Mouse (Mus musculus): ENCODE data around the gene Gm20696. TPM values are rescaled to one million over a fixed set of nuclear protein-coding genes. Genes with fewer than 3 reads are reported as not detected.
A peak's percentile ranks its signal among the peaks of the same experiment; 100 is the strongest.

Gene Gm20696
- polyA plus RNA-seq, 1 experiment from 2014 or later, result 3.4 TPM

- no peak overlapping the region for H3K27ac ChIP-seq (replicated peaks)
- no peak overlapping the region for H3K9ac ChIP-seq
- no peak for ATAC-seq (ENCODE audit: low FRiP score, low read depth)
- H3K4me3 ChIP-seq, result no peak overlapping the region
- H3K4me2 ChIP-seq, result no peak overlapping the region
- H3K36me3 ChIP-seq, result no peaks in the 10 kb centered on the region
- 83% methylated on average over 2 of the region's 2 CpGs for WGBS
- H3K9me3 ChIP-seq, result no peaks in the 10 kb centered on the region
- peaks cover 4% of the 10 kb centered on the region; the same call in 1 of the 2 replicates for H3K4me1 ChIP-seq (replicated peaks)
- no peaks in the 10 kb centered on the region for H3K27me3 ChIP-seq
Measured at GRCm38 (mm10) chr6:99385059-99385604, 281.5 kb downstream of the Gm20696 start.

DNA sequence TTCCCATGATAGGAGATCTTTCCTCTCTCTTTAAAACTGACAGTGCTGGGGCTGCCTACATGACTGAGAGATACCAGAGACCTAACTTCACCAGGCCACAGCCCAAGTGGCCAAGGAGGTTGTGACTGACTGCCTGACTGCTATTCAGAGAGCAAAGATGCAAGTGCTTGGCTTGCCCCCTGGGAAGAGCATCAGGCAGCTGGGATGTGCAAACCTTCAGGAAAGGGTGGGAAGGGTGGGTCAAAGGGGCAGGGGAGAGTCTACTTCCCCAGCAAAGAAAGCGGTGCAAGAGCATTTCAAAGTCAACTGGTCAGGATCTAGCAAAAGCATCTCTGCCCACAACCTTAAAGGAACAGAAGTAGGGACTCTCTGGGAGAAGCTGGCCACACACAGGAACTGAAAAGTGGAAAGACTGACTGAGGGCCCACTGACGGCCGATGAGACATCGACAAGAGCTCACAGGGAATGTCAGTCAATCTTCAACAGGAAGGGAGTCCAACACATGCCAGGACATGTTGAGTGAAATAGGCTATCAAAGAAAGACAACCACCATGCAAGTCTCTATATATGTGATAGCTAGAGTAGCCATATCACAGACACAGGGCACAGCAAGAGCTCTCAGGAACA lies 282.6 kb downstream of the Gm20696 start:
- no peak for ATAC-seq (ENCODE audit: low FRiP score, low read depth)
- no peak overlapping the region for H3K4me2 ChIP-seq
- WGBS, result 86% methylated on average over 4 of the region's 4 CpGs
- no peak overlapping the region for H3K27ac ChIP-seq (replicated peaks)
- no peak overlapping the region for H3K4me3 ChIP-seq
- H3K27me3 ChIP-seq, result no peaks in the 10 kb centered on the region
- no peak overlapping the region for H3K9ac ChIP-seq
- H3K9me3 ChIP-seq, result no peaks in the 10 kb centered on the region
- no peaks in the 10 kb centered on the region for H3K36me3 ChIP-seq
- peaks cover 4% of the 10 kb centered on the region; the same call in 1 of the 2 replicates for H3K4me1 ChIP-seq (replicated peaks)

- H3K36me3 ChIP-seq, result no peaks in the 10 kb centered on the region
- no peak overlapping the region for H3K4me3 ChIP-seq
- no peak for ATAC-seq (ENCODE audit: low FRiP score, low read depth)
- H3K9me3 ChIP-seq, result no peaks in the 10 kb centered on the region
- WGBS, result 94% methylated on average over 5 of the region's 5 CpGs
- H3K9ac ChIP-seq, result no peak overlapping the region
- no peak overlapping the region for H3K27ac ChIP-seq (replicated peaks)
- peaks cover 29% of the 10 kb centered on the region for H3K4me1 ChIP-seq (replicated peaks)
- no peaks in the 10 kb centered on the region for H3K27me3 ChIP-seq
- H3K4me2 ChIP-seq, result no peak overlapping the region
Measured at GRCm38 (mm10) chr6:99380146-99380545, 286.5 kb downstream of the Gm20696 start.

DNA sequence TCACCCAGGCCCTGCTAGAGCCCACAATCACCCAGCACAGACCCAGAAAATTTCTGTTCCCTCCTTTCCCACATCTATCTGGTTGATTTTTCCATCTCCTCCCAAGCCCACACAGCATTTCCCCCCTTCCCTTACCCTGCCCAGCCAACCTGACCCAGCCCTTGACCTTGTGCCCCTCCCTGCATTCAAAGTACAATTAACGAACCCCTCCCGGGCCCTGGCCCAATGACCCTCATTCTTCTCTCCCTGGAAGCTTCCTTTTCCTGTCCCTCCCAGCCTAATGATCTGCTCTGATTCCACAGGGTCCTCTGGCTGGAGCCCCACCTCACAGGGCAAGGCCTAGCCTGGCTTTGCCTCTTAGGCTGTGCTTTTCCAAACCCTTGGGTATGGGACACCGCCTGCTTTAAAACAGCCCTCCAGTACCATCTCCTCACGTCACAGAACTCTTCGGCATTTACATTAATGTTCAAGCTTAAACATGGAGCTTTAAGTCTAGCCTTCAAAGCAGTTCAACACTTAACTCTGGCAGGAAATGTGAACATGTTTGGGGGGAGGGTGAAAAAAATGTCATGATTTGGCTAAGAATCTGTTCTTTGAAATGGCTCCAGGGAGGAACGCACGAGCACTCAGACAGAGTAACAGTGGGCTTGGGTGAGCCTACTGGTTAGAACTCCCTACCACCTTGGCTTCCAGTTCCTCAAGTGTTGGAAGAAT lies 287.4 kb downstream of the Gm20696 start:
- Histone ChIP-seq H3K4me3 (no peak overlapping the region), H3K4me2 (no peak overlapping the region), H3K27me3 (no peaks in the 10 kb centered on the region), H3K9me3 (no peaks in the 10 kb centered on the region), H3K36me3 (no peaks in the 10 kb centered on the region), H3K4me1 (replicated peaks) (peaks cover 30% of the 10 kb centered on the region), H3K27ac (replicated peaks) (no peak overlapping the region), H3K9ac (no peak overlapping the region)
- 75% methylated on average over 7 of the region's 7 CpGs for WGBS
- ATAC-seq (ENCODE audit: low FRiP score, low read depth), result no peak

GRCm38 (mm10) chr6:99377716-99378115 lies 288.9 kb downstream of the Gm20696 start:
- Histone ChIP-seq H3K9me3 (no peaks in the 10 kb centered on the region), H3K4me1 (replicated peaks) (peaks cover 26% of the 10 kb centered on the region), H3K4me2 (no peak overlapping the region), H3K36me3 (no peaks in the 10 kb centered on the region), H3K9ac (no peak overlapping the region), H3K4me3 (no peak overlapping the region), H3K27ac (replicated peaks) (no peak overlapping the region), H3K27me3 (no peaks in the 10 kb centered on the region)
- no peak for ATAC-seq (ENCODE audit: low FRiP score, low read depth)
- 58% methylated on average over 4 of the region's 4 CpGs for WGBS

DNA sequence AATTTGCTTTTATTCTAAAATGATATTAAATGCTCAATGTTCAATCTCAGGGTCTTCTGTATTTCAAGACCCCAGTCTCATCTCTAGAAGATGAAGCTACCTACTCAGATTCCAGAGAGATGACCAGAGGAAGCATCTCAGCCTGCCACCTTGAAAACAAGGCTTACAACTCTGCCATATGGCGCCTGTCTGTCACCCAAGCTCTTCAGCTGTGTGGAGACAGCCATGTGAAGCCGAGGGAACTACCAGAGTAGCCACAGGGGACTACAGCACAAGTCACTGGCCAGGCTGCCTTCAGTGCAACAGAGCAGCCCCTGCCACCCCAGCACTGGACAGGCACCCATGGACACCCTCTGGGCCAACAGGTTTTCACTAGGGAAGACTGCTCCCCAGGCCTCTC lies 289.5 kb downstream of the Gm20696 start:
- 71% methylated on average over 2 of the region's 2 CpGs for WGBS
- Histone ChIP-seq H3K27me3 (no peaks in the 10 kb centered on the region), H3K9ac (no peak overlapping the region), H3K4me3 (no peak overlapping the region), H3K27ac (replicated peaks) (no peak overlapping the region), H3K36me3 (no peaks in the 10 kb centered on the region), H3K4me2 (no peak overlapping the region), H3K4me1 (replicated peaks) (peaks cover 26% of the 10 kb centered on the region), H3K9me3 (no peaks in the 10 kb centered on the region)
- ATAC-seq (ENCODE audit: low FRiP score, low read depth), result no peak

- ATAC-seq (ENCODE audit: low FRiP score, low read depth), result no peak
- 83% methylated on average over 8 of the region's 8 CpGs for WGBS
- peaks cover 26% of the 10 kb centered on the region for H3K4me1 ChIP-seq (replicated peaks)
- no peaks in the 10 kb centered on the region for H3K36me3 ChIP-seq
- H3K4me3 ChIP-seq, result no peak overlapping the region
- no peak overlapping the region for H3K9ac ChIP-seq
- H3K4me2 ChIP-seq, result no peak overlapping the region
- peak overlapping the region; percentile 23; the same call in 1 of the 2 replicates for H3K27ac ChIP-seq (replicated peaks)
- H3K9me3 ChIP-seq, result no peaks in the 10 kb centered on the region
- no peaks in the 10 kb centered on the region for H3K27me3 ChIP-seq
Measured at GRCm38 (mm10) chr6:99376721-99377120, 289.9 kb downstream of the Gm20696 start.

- H3K4me3 ChIP-seq, result no peak overlapping the region
- no peak for ATAC-seq (ENCODE audit: low FRiP score, low read depth)
- H3K9ac ChIP-seq, result no peak overlapping the region
- no peak overlapping the region for H3K4me2 ChIP-seq
- no peaks in the 10 kb centered on the region for H3K27me3 ChIP-seq
- H3K36me3 ChIP-seq, result no peaks in the 10 kb centered on the region
- 51% methylated on average over 6 of the region's 6 CpGs for WGBS
- peaks cover 26% of the 10 kb centered on the region for H3K4me1 ChIP-seq (replicated peaks)
- no peaks in the 10 kb centered on the region for H3K9me3 ChIP-seq
- no peak overlapping the region for H3K27ac ChIP-seq (replicated peaks)
Measured at GRCm38 (mm10) chr6:99375865-99376264, 290.7 kb downstream of the Gm20696 start.

DNA sequence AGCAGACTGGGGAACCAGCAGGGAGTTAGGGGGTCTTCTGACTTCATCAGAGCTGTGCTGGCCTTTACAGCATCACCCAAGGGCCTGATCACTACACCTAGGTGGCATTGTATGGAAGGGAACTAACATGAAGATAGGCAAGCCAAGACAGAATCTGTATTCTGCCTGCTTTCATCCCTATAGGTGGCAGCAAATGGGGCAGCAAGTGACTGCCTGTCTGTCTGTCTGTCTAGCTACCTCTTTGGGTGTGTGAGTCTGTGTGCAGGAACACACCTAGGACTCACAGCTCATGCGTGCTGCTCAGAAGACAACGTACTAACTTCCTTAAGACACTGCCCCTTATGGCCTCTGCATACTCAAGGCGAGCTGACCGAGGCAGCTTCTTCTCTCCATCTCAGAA lies 291.2 kb downstream of the Gm20696 start:
- WGBS, result 84% methylated on average over 4 of the region's 4 CpGs
- no peak overlapping the region for H3K4me3 ChIP-seq
- H3K36me3 ChIP-seq, result no peaks in the 10 kb centered on the region
- no peaks in the 10 kb centered on the region for H3K27me3 ChIP-seq
- no peaks in the 10 kb centered on the region for H3K9me3 ChIP-seq
- H3K27ac ChIP-seq (replicated peaks), result no peak overlapping the region
- H3K9ac ChIP-seq, result no peak overlapping the region
- H3K4me1 ChIP-seq (replicated peaks), result peaks cover 26% of the 10 kb centered on the region
- no peak for ATAC-seq (ENCODE audit: low FRiP score, low read depth)
- no peak overlapping the region for H3K4me2 ChIP-seq

- H3K9ac ChIP-seq, result no peak overlapping the region
- no peaks in the 10 kb centered on the region for H3K27me3 ChIP-seq
- WGBS, result 62% methylated on average over 19 of the region's 19 CpGs
- no peak for ATAC-seq (ENCODE audit: low FRiP score, low read depth)
- no peaks in the 10 kb centered on the region for H3K9me3 ChIP-seq
- H3K27ac ChIP-seq (replicated peaks), result no peak overlapping the region
- peaks cover 26% of the 10 kb centered on the region for H3K4me1 ChIP-seq (replicated peaks)
- H3K4me2 ChIP-seq, result no peak overlapping the region
- H3K36me3 ChIP-seq, result no peaks in the 10 kb centered on the region
- no peak overlapping the region for H3K4me3 ChIP-seq
Measured at GRCm38 (mm10) chr6:99374448-99375271, 291.9 kb downstream of the Gm20696 start.

- H3K27me3 ChIP-seq, result no peaks in the 10 kb centered on the region
- ATAC-seq (ENCODE audit: low FRiP score, low read depth), result no peak
- no peak overlapping the region for H3K27ac ChIP-seq (replicated peaks)
- WGBS, result 88% methylated on average over 5 of the region's 5 CpGs
- no peaks in the 10 kb centered on the region for H3K9me3 ChIP-seq
- H3K36me3 ChIP-seq, result no peaks in the 10 kb centered on the region
- no peak overlapping the region for H3K9ac ChIP-seq
- no peak overlapping the region for H3K4me2 ChIP-seq
- no peak overlapping the region for H3K4me3 ChIP-seq
- H3K4me1 ChIP-seq (replicated peaks), result peaks cover 21% of the 10 kb centered on the region
Measured at GRCm38 (mm10) chr6:99372427-99372826, 294.2 kb downstream of the Gm20696 start.

DNA sequence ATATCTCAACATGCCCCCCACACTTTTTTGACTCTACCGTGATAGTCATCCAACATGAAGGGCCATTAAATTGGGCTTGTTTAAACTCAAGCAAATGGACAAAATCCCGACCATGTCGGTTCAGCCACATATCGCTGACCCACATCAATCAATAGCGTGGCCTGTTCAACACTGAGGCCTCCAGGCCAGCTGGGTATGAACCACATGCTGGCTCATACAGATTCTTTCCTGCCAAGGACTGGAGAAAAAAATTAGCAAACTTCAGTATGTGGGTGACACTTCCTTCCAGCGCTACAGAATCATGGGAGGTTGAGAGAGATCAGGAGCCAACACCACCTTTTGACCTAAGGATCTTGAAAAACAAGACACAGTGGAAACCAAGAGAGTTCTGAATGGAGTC lies 294.6 kb downstream of the Gm20696 start:
- H3K9me3 ChIP-seq, result no peaks in the 10 kb centered on the region
- WGBS, result 84% methylated on average over 6 of the region's 6 CpGs
- no peak overlapping the region for H3K4me3 ChIP-seq
- H3K9ac ChIP-seq, result no peak overlapping the region
- H3K4me1 ChIP-seq (replicated peaks), result peaks cover 17% of the 10 kb centered on the region
- no peak overlapping the region for H3K27ac ChIP-seq (replicated peaks)
- H3K36me3 ChIP-seq, result no peaks in the 10 kb centered on the region
- ATAC-seq (ENCODE audit: low FRiP score, low read depth), result no peak
- no peak overlapping the region for H3K4me2 ChIP-seq
- no peaks in the 10 kb centered on the region for H3K27me3 ChIP-seq

Measured in hindbrain, embryonic 15.5 days (tissue).